Mouse (Mus musculus) MEL (cell line): ENCODE measurements around the gene Rbm47. TPM values are rescaled to one million over a fixed set of nuclear protein-coding genes. Genes with fewer than 3 reads are reported as not detected.

ENCODE experiments used
- DNase-seq: peaks from one replicate; pipeline ENCODE4 v3.0.0; 2011; ENCODE audit warnings: low read depth, low spot score
- H3K27ac ChIP-seq: 2 replicates; pipeline ENCODE4 v1.5.1; 2012; ENCODE audit warnings: low read depth, mild to moderate bottlenecking, control low read depth, low read length, moderate library complexity; ENCODE audit not compliant: control insufficient read depth
- H3K27me3 ChIP-seq, 2 experiments: fragments of 150-350 bp in 1 of 2; sonication (generic) in 1 of 2; 2 replicates each; pipeline ENCODE4 v1.6.1; 2012; ENCODE audit warnings: low read length in 2 of 2, mild to moderate bottlenecking in 2 of 2, improper control_type of control experiment in 1 of 2, moderate library complexity in 1 of 2; ENCODE audit not compliant: insufficient read depth in 2 of 2, control insufficient read depth in 1 of 2
- H3K36me3 ChIP-seq, 2 experiments: 2 replicates each; pipeline ENCODE4 v1.6.1; 2012 to 2014; ENCODE audit warnings: low read length in 2 of 2, improper control_type of control experiment in 1 of 2, inconsistent platforms in 1 of 2, mild to moderate bottlenecking in 1 of 2; ENCODE audit not compliant: insufficient read depth in 2 of 2, control insufficient read depth in 1 of 2
- H3K4me1 ChIP-seq, 2 experiments: fragments of 150-350 bp in 1 of 2; sonication (generic) in 1 of 2; 2 replicates each; pipeline ENCODE4 v1.6.1; 2012; ENCODE audit warnings: low read length in 2 of 2, improper control_type of control experiment in 1 of 2, mild to moderate bottlenecking in 1 of 2; ENCODE audit not compliant: insufficient read depth in 2 of 2, control insufficient read depth in 1 of 2
- H3K4me3 ChIP-seq, 2 experiments: fragments of 150-350 bp in 1 of 2; sonication (generic) in 1 of 2; 2 replicates each; pipeline ENCODE4 v1.5.1; 2012; ENCODE audit warnings: low read depth in 2 of 2, low read length in 2 of 2, mild to moderate bottlenecking in 2 of 2, moderate library complexity in 2 of 2, control low read depth in 1 of 2, improper control_type of control experiment in 1 of 2; ENCODE audit not compliant: control insufficient read depth in 1 of 2, insufficient read depth in 1 of 2
- H3K79me2 ChIP-seq: 2 replicates; pipeline ENCODE4 v1.6.1; 2012; ENCODE audit warnings: mild to moderate bottlenecking, low read length, moderate library complexity; ENCODE audit not compliant: control insufficient read depth, poor library complexity, insufficient read depth
- H3K9ac ChIP-seq: 2 replicates; pipeline ENCODE4 v1.6.1; 2012; ENCODE audit warnings: low read depth, mild to moderate bottlenecking, control low read depth, low read length, moderate library complexity; ENCODE audit not compliant: control insufficient read depth, poor library complexity, severe bottlenecking
- H3K9me3 ChIP-seq: fragments of 150-350 bp; sonication (generic); replicated peaks from 2 replicates; pipeline ENCODE4 v1.6.1; 2012; ENCODE audit warnings: mild to moderate bottlenecking, low read length, improper control_type of control experiment, moderate library complexity; ENCODE audit not compliant: insufficient read depth
- CHD2 ChIP-seq: IDR thresholded peaks from 2 replicates; pipeline ENCODE4 v1.6.1; 2011; ENCODE audit warnings: low read length, improper control_type of control experiment
- E2F4 ChIP-seq: IDR thresholded peaks from 2 replicates; pipeline ENCODE4 v1.6.1; 2011; ENCODE audit warnings: low read depth, low read length, improper control_type of control experiment, borderline replicate concordance
- ELF1 ChIP-seq: IDR thresholded peaks from 2 replicates; pipeline ENCODE4 v1.6.1; 2014; ENCODE audit warnings: low read depth, mild to moderate bottlenecking, inconsistent platforms, low read length, improper control_type of control experiment, moderate library complexity
- MYB ChIP-seq: IDR thresholded peaks from 2 replicates; pipeline ENCODE4 v1.6.1; 2011; ENCODE audit warnings: mild to moderate bottlenecking, low read depth, low read length, improper control_type of control experiment
- RCOR1 ChIP-seq: IDR thresholded peaks from 2 replicates; pipeline ENCODE4 v1.6.1; 2012; ENCODE audit warnings: low read depth, mild to moderate bottlenecking, inconsistent platforms, low read length, improper control_type of control experiment
- TAL1 ChIP-seq: IDR thresholded peaks from 2 replicates; pipeline ENCODE4 v1.6.1; 2012; ENCODE audit warnings: mild to moderate bottlenecking, inconsistent platforms, low read length, moderate library complexity, mixed read lengths
- USF1 ChIP-seq: IDR thresholded peaks from 2 replicates; pipeline ENCODE4 v1.6.1; 2014; ENCODE audit warnings: low read depth, mild to moderate bottlenecking, inconsistent platforms, low read length, improper control_type of control experiment, moderate library complexity
- USF2 ChIP-seq, 2 experiments: IDR thresholded peaks; 2 replicates each; pipeline ENCODE4 v1.6.1; 2011 to 2012; ENCODE audit warnings: improper control_type of control experiment in 2 of 2, low read length in 2 of 2, borderline replicate concordance in 1 of 2, inconsistent platforms in 1 of 2, low read depth in 1 of 2, mild to moderate bottlenecking in 1 of 2; ENCODE audit not compliant: insufficient read depth in 1 of 2
- ZMIZ1 ChIP-seq: IDR thresholded peaks from 2 replicates; pipeline ENCODE4 v1.6.1; 2012; ENCODE audit warnings: low read depth, mild to moderate bottlenecking, inconsistent platforms, low read length, improper control_type of control experiment, moderate library complexity
- ZNF384 ChIP-seq: IDR thresholded peaks from 2 replicates; pipeline ENCODE4 v1.6.1; 2012; ENCODE audit warnings: low read depth, mild to moderate bottlenecking, inconsistent platforms, low read length, improper control_type of control experiment
- polyA plus RNA-seq, 2 experiments: library from polyadenylated mRNA; stranded (reverse) in 1 of 2; unstranded in 1 of 2; fragments of >175 nt in 1 of 2; fragments of >200 nt in 1 of 2; gene quantifications; 2 replicates each; pipeline versions ENCODE4 v1.2.1 to v1.2.4; 2012; ENCODE audit warnings: low replicate concordance in 2 of 2, low read depth in 1 of 2; ENCODE audit not compliant: insufficient read length in 2 of 2, insufficient read depth in 1 of 2, missing spikeins in 1 of 2
- total RNA-seq: library from RNA; depleted of rRNA; stranded (reverse); fragments of 300-350 nt; gene quantifications from 2 replicates; pipeline ENCODE4 v1.2.3, GENCODE M21; 2012

Rbm47 gene
- total and polyA plus RNA-seq, 3 experiments, result not detected

DNA sequence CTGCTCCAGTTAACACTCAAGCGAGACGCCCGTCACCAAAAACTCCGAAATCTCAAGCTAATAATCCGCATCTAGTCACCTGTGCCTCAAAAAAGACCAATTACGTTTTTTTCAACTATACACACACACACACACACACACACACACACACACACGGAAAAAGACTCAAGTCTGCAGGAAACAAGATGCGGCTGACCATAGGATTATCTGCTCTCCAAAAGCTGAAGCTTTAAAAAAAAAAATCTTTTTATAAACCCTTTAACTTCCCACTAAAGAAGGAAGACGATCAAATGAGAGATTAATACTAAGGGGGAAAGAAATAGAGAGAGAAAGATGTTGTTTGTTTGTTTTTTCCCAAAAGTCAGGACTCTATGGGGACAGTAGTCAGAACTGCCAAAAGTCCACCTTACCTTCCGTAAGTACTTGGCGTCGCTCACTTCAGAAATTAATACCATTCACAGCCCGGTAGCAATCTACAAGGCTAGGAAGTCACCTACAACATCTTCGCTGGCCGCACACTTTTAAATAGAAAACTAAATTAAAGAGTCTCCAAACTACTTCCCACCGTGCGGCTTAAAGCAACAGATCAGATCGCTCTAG is 22.7 kb downstream of the Rbm47 start:
- no peak overlapping the region for H3K4me3 ChIP-seq
- H3K79me2 ChIP-seq, result no peaks in the 10 kb centered on the region
- no peak for DNase-seq
- H3K27me3 ChIP-seq, result no peaks in the 10 kb centered on the region
- no peak overlapping the region for H3K27ac ChIP-seq
- H3K9ac ChIP-seq, result no peak overlapping the region
- no peaks in the 10 kb centered on the region for H3K4me1 ChIP-seq
- no peaks in the 10 kb centered on the region for H3K36me3 ChIP-seq
- H3K9me3 ChIP-seq, result no peaks in the 10 kb centered on the region
- TF ChIP-seq USF1 (no peak), E2F4 (no peak), ELF1 (no peak)

DNA sequence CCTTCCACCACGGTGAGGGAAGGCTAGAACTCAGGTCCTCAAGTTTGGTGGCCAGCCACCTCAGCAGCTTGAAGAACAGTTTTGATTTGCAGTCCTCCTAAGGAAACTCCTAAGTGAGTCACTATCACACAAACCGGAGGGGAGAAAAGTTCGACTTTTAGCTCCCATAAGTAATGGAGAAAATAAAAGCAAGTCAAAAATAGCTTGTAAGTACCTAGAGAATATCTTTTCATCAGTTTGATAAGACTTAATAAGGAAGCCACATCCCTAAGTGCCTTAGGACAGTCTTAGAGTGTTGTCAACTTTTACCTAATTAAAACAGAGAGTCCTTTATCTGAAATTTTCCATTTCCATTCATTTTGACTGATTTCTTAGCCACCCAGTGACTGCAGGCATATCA is 23.3 kb downstream of the Rbm47 start:
- Histone ChIP-seq H3K9ac (no peak overlapping the region), H3K27ac (no peak overlapping the region), H3K9me3 (no peaks in the 10 kb centered on the region), H3K4me3 (no peak overlapping the region), H3K36me3 (no peaks in the 10 kb centered on the region), H3K79me2 (no peaks in the 10 kb centered on the region), H3K4me1 (no peaks in the 10 kb centered on the region), H3K27me3 (no peaks in the 10 kb centered on the region)
- DNase-seq, result no peak
- no peak for TF ChIP-seq TAL1
- TF ChIP-seq, all 39 proteins: peak for 0

DNA sequence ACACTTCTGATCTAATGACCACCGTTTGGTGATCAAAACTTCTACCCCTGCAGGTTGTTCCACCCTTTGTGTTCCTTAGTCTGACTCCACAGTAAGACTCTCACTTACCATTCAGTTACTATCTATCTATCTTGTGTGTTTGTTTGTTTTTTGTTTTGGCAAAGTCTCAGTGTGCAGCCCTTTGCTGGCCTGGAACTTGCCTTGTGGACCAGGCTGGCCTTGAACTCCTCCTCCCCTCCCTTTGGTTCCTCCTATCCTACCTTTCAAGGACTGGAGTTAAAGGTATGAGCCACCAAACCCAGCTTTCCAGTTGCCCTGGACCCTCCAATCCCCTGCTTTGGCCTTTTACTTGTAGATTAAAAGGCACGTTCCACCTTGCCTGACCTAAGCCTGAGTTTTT is 23.8 kb downstream of the Rbm47 start:
- no peaks in the 10 kb centered on the region for H3K4me1 ChIP-seq
- no peak overlapping the region for H3K9ac ChIP-seq
- DNase-seq, result no peak
- TF ChIP-seq USF2 (IDR thresholded peaks at IDR 0.05; ENCODE audit: borderline replicate concordance in 1 of 2, insufficient read depth in 1 of 2, low read depth in 1 of 2, low read length in 2 of 2), result no peak
- TF ChIP-seq ZNF384, result no peak
- no peak for TF ChIP-seq RCOR1
- no peak for TF ChIP-seq ZMIZ1
- no peak for TF ChIP-seq MYB
- TF ChIP-seq CHD2, result no peak
- TF ChIP-seq E2F4, result no peak
- TF ChIP-seq, all 39 proteins: peak for 0
- no peaks in the 10 kb centered on the region for H3K36me3 ChIP-seq
- H3K27ac ChIP-seq, result no peak overlapping the region
- H3K79me2 ChIP-seq, result no peaks in the 10 kb centered on the region
- no peaks in the 10 kb centered on the region for H3K27me3 ChIP-seq
- no peak overlapping the region for H3K4me3 ChIP-seq
- no peaks in the 10 kb centered on the region for H3K9me3 ChIP-seq
